Mouse (Mus musculus): Measurements from ENCODE around the gene Slc16a5.

Slc16a5 gene

GRCm38 (mm10) chr11:115462243-115462891, at the start of gene Slc16a5:
Gene Slc16a5 (plus strand): TSS chr11:115462474.
- DNase-seq, result peak; percentile 79 to 85

GRCm38 (mm10) chr11:115419531-115420237, 42.6 kb upstream of the Slc16a5 start, which contains the start of the genes Atp5h and Kctd2:
Gene Atp5h (minus strand): TSS chr11:115419962.
Gene Kctd2 (plus strand): TSS chr11:115420128.
- DNase-seq, result peak; percentile 91 to 94

- DNase-seq, result peak in 1 of 2 experiments; percentile 71
Observed at GRCm38 (mm10) chr11:115420336-115421190, 41.7 kb upstream of the Slc16a5 start.

- no peak for DNase-seq
Observed at GRCm38 (mm10) chr11:115421328-115421727, 40.9 kb upstream of the Slc16a5 start.

GRCm38 (mm10) chr11:115421972-115422371, 40.3 kb upstream of the Slc16a5 start:
- DNase-seq, result no peak

GRCm38 (mm10) chr11:115423091-115423490, 39.2 kb upstream of the Slc16a5 start:
- DNase-seq, result no peak

- DNase-seq, result no peak
Observed at GRCm38 (mm10) chr11:115424666-115425065, 37.6 kb upstream of the Slc16a5 start.

- DNase-seq, result no peak
Observed at GRCm38 (mm10) chr11:115425671-115426070, 36.6 kb upstream of the Slc16a5 start.

- DNase-seq, result peak; percentile 57 to 77
Observed at GRCm38 (mm10) chr11:115427482-115428331, 34.6 kb upstream of the Slc16a5 start.

- DNase-seq, result no peak
Observed at GRCm38 (mm10) chr11:115429307-115429706, 33.0 kb upstream of the Slc16a5 start.

GRCm38 (mm10) chr11:115430561-115430960, 31.7 kb upstream of the Slc16a5 start:
- no peak for DNase-seq

- no peak for DNase-seq
Observed at GRCm38 (mm10) chr11:115432814-115433213, 29.5 kb upstream of the Slc16a5 start.

- DNase-seq, result no peak
Observed at GRCm38 (mm10) chr11:115433342-115433741, 28.9 kb upstream of the Slc16a5 start.

- no peak for DNase-seq
Observed at GRCm38 (mm10) chr11:115435596-115436337, 26.5 kb upstream of the Slc16a5 start.

- no peak for DNase-seq
Observed at GRCm38 (mm10) chr11:115437571-115438122, 24.6 kb upstream of the Slc16a5 start.

- no peak for DNase-seq
Observed at GRCm38 (mm10) chr11:115439326-115439725, 22.9 kb upstream of the Slc16a5 start.

GRCm38 (mm10) chr11:115439906-115440595, 22.2 kb upstream of the Slc16a5 start, which contains the start of gene Trim80:
Gene Trim80 (plus strand): TSS chr11:115440545.
- no peak for DNase-seq

GRCm38 (mm10) chr11:115441417-115441816, 20.9 kb upstream of the Slc16a5 start:
- peak in 1 of 2 experiments; percentile 46 for DNase-seq

GRCm38 (mm10) chr11:115446906-115447305, 15.4 kb upstream of the Slc16a5 start:
- no peak for DNase-seq

- no peak for DNase-seq
Observed at GRCm38 (mm10) chr11:115447321-115447885, 14.9 kb upstream of the Slc16a5 start.
